Mouse (Mus musculus): ENCODE data around the gene Ccne1. TPM values are rescaled to one million over a fixed set of nuclear protein-coding genes. Genes with fewer than 3 reads are reported as not detected.

The Ccne1 gene
- total and polyA plus RNA-seq, 3 experiments, result 15.9 to 50.9 (median 26.6) TPM

DNA sequence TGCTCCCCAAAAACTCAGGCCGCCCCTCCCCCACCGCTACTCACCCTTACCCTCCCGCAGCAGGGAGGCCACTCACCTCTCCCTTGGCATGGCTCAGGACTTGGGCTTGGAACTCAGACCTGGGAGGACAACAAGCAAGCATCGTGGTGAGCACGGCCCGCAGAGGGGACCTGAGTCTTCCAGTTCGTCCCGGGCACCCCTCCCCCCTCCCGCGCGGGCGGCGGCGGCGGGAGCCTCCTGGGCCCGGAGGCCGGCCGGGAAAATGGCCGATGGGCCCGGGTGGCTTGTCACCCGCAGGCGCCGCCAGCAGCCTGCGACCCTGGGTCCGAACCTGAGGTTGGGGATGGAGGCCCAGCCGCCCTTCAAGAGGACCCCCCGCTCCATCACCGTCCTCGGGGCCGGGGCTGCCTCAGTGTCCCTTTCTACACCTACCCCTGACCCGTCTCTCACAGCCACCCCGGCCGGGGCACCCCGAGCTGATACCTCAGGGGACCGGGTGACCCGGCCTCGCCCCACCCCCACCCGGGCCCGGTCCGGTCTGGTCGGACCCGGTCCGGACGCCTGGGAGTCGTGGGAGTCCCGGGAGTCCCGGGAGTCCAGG, 523 bp downstream of the Ccne1 start:
- no peak for TF ChIP-seq TAL1 (conservative IDR thresholded peaks at IDR 0.05; ENCODE audit: low read depth, low read length)
- TF ChIP-seq CTCF (IDR thresholded peaks at IDR 0.05; ENCODE audit: low read depth, low read length), result no peak
- TF ChIP-seq POLR2AphosphoS5 (IDR thresholded peaks at IDR 0.05; ENCODE audit: insufficient replicate concordance, low read depth, low read length), result no peak
- no peak for TF ChIP-seq GATA2 (IDR thresholded peaks at IDR 0.05; ENCODE audit: borderline replicate concordance, low read depth, low read length)
- TF ChIP-seq GATA1 (IDR thresholded peaks at IDR 0.05; ENCODE audit: borderline replicate concordance, low read length), result no peak
- H3K9me3 ChIP-seq (replicated peaks), result no peaks in the 10 kb centered on the region
- peak overlapping the region; percentile 90 for H3K4me3 ChIP-seq (ENCODE audit: low read depth, low read length)
- no peak for ATAC-seq (ENCODE audit: extremely low read depth, insufficient number of reproducible peaks, low FRiP score, poor library complexity, severe bottlenecking)
- H3K36me3 ChIP-seq (replicated peaks), result peaks cover 36% of the 10 kb centered on the region
- peak; percentile 56 for DNase-seq (ENCODE audit: low spot score)
- H3K27me3 ChIP-seq (ENCODE audit: insufficient read depth, low read length), result 0 out of 2 replicates have a peak, but pooled peaks cover 4% of the 10 kb centered on the region
- peaks cover 41% of the 10 kb centered on the region for H3K4me1 ChIP-seq (ENCODE audit: insufficient read depth, low read depth, low read length)

DNA sequence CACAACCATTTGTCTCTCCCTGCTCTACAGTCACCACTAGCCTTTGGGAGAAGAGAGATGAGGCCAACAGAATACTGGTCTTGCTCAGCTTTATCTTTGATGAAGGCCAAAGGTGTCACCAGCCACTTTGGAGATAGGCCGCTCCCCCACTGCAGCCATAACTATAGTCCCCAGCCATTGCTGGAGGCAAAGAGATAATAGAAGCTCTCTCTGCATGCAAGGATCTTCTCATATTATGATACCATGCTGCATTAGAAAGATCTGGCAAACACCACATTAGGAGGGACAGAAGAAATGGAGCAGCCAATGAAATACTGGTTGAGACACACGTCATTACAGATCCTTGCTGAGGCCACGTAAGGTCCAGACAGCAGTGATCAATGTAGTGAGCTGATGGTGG, 2.0 kb downstream of the Ccne1 start:
- no peaks in the 10 kb centered on the region for H3K9me3 ChIP-seq (replicated peaks)
- DNase-seq (ENCODE audit: low spot score) (no peak), ATAC-seq (ENCODE audit: extremely low read depth, insufficient number of reproducible peaks, low FRiP score, poor library complexity, severe bottlenecking) (peak; percentile 41)
- no peaks in the 10 kb centered on the region for H3K27me3 ChIP-seq (ENCODE audit: insufficient read depth, low read length)
- no peak overlapping the region; the same call in 1 of the 2 replicates for H3K4me3 ChIP-seq (ENCODE audit: low read depth, low read length)
- TF ChIP-seq TAL1 (conservative IDR thresholded peaks at IDR 0.05; ENCODE audit: low read depth, low read length) (no peak; the same call in 1 of the 2 replicates), GATA1 (IDR thresholded peaks at IDR 0.05; ENCODE audit: borderline replicate concordance, low read length) (no peak), CTCF (IDR thresholded peaks at IDR 0.05; ENCODE audit: low read depth, low read length) (no peak), GATA2 (IDR thresholded peaks at IDR 0.05; ENCODE audit: borderline replicate concordance, low read depth, low read length) (no peak), POLR2AphosphoS5 (IDR thresholded peaks at IDR 0.05; ENCODE audit: insufficient replicate concordance, low read depth, low read length) (no peak)
- peaks cover 50% of the 10 kb centered on the region for H3K36me3 ChIP-seq (replicated peaks)
- H3K4me1 ChIP-seq (ENCODE audit: insufficient read depth, low read depth, low read length), result peaks cover 43% of the 10 kb centered on the region

DNA sequence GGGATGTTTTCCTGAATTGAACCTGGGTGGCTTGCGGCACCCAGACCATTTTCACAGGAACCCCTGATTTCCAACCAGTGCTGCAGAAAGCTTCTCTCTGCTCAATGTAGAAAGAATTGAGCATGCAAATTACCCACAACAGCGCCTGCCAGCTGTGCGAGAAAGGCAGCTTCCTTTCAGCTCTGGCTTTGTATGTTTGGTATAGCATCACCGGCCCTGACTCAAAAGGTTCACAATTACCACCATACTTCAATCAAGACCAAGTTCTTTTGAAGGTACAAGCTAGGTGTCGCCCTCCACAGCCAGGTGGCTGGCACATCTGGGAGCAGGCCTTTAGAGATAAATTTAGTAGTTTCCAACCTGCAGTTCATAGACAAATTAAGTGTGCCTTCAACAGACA, 3.2 kb downstream of the Ccne1 start:
- Histone ChIP-seq H3K36me3 (replicated peaks) (peaks cover 63% of the 10 kb centered on the region), H3K4me1 (ENCODE audit: insufficient read depth, low read depth, low read length) (peaks cover 43% of the 10 kb centered on the region), H3K4me3 (ENCODE audit: low read depth, low read length) (no peak overlapping the region), H3K27me3 (ENCODE audit: insufficient read depth, low read length) (no peaks in the 10 kb centered on the region), H3K9me3 (replicated peaks) (no peaks in the 10 kb centered on the region)
- ATAC-seq (ENCODE audit: extremely low read depth, insufficient number of reproducible peaks, low FRiP score, poor library complexity, severe bottlenecking) (no peak), DNase-seq (ENCODE audit: low spot score) (no peak)
- TF ChIP-seq POLR2AphosphoS5 (IDR thresholded peaks at IDR 0.05; ENCODE audit: insufficient replicate concordance, low read depth, low read length) (no peak), TAL1 (conservative IDR thresholded peaks at IDR 0.05; ENCODE audit: low read depth, low read length) (no peak), GATA2 (IDR thresholded peaks at IDR 0.05; ENCODE audit: borderline replicate concordance, low read depth, low read length) (no peak), CTCF (IDR thresholded peaks at IDR 0.05; ENCODE audit: low read depth, low read length) (no peak), GATA1 (IDR thresholded peaks at IDR 0.05; ENCODE audit: borderline replicate concordance, low read length) (no peak)

DNA sequence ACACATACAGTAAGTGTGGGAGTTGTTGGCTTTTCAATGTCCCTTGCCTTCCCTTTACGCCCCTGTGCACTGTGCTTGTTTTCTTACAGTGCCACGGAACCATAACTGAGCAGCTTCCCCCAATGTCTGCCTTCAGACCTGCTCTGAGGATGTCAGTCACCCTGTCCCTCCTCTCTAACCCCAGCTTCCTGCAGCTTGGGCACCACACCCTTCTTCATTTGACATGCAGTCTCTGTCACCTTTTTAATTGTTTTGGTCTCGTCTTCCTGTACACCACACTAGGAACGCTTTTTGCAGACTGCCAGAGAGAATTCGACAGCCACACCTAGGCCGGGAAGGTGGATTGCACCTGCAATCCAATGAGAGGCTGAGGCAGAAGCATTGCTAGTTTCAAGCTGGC, 13.0 kb downstream of the Ccne1 start:
- ATAC-seq (ENCODE audit: extremely low read depth, insufficient number of reproducible peaks, low FRiP score, poor library complexity, severe bottlenecking) (no peak), DNase-seq (ENCODE audit: low spot score) (no peak)

DNA sequence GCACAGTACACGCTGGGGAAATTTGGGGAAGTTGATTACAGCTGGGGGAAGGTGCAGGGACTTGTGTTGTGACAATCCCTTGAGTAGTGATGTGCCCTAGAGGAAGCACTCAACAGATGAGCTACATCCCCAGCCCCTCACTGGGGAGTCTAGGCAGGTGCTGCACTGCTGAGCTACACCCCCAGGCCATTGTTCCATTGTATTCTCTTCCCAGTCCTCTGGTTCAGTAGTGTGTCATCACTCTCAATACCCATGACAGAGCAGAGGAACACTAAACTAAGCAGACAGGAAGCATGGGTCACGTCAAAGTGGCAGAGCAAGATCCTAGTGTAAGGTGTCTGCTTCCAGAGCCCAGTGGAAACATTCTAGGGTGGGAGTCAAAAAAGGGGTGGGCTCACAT, 14.2 kb downstream of the Ccne1 start:
- DNase-seq (ENCODE audit: low spot score) (no peak), ATAC-seq (ENCODE audit: extremely low read depth, insufficient number of reproducible peaks, low FRiP score, poor library complexity, severe bottlenecking) (peak; percentile 17; the same call in 1 of the 2 replicates)
- peaks cover 25% of the 10 kb centered on the region for H3K4me1 ChIP-seq (ENCODE audit: insufficient read depth, low read depth, low read length)

More for the DNA sequence above, 13.0 kb downstream of the Ccne1 start:
- Histone ChIP-seq H3K9me3 (replicated peaks) (no peaks in the 10 kb centered on the region), H3K4me1 (ENCODE audit: insufficient read depth, low read depth, low read length) (peaks cover 16% of the 10 kb centered on the region), H3K4me3 (ENCODE audit: low read depth, low read length) (no peak overlapping the region), H3K36me3 (replicated peaks) (peaks cover 30% of the 10 kb centered on the region), H3K27me3 (ENCODE audit: insufficient read depth, low read length) (0 out of 2 replicates have a peak, but pooled peaks cover 2% of the 10 kb centered on the region)
- TF ChIP-seq GATA1 (IDR thresholded peaks at IDR 0.05; ENCODE audit: borderline replicate concordance, low read length), result no peak
- no peak for TF ChIP-seq TAL1 (conservative IDR thresholded peaks at IDR 0.05; ENCODE audit: low read depth, low read length)
- TF ChIP-seq CTCF (IDR thresholded peaks at IDR 0.05; ENCODE audit: low read depth, low read length), result no peak
- no peak for TF ChIP-seq POLR2AphosphoS5 (IDR thresholded peaks at IDR 0.05; ENCODE audit: insufficient replicate concordance, low read depth, low read length)
- no peak for TF ChIP-seq GATA2 (IDR thresholded peaks at IDR 0.05; ENCODE audit: borderline replicate concordance, low read depth, low read length)

DNA sequence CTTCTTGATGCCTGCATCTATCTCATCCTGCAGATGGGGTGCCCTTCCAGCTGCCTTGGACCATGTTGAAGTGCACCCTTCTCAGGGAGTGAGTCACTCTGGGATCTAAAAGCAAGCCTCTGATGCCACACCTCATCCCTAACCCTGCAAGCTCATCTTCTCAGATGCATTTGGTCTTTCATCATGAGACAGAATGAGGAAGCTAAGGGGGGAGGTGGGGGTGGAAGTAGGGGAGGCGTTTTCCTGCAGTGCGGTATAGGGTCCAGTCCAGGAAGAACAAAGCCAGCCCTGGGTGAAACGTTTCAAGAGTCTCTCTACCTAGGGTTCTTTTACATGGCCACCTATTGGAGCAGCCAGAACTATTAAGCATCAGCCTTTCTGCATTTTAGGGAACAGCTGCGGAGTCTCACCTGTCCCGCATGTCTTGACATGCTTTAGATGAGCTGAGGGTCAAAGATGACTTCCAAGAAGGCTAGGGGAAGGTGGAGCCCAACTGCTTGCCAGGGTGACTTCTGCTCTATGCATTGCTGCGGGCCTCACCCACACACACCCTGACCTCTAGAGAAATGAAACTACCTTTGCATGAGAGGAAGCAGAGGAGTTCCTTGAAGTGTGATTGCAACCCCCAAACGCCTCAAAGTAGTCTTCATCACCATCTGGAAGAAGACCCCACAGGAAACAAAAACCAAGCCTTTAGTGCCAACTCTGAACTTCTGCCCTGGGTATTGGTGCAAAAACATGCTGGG, 17.2 kb downstream of the Ccne1 start:
- H3K4me1 ChIP-seq (ENCODE audit: insufficient read depth, low read depth, low read length), result peaks cover 43% of the 10 kb centered on the region
- TF ChIP-seq POLR2AphosphoS5 (IDR thresholded peaks at IDR 0.05; ENCODE audit: insufficient replicate concordance, low read depth, low read length), result no peak
- TF ChIP-seq TAL1 (conservative IDR thresholded peaks at IDR 0.05; ENCODE audit: low read depth, low read length), result no peak
- no peak for TF ChIP-seq GATA2 (IDR thresholded peaks at IDR 0.05; ENCODE audit: borderline replicate concordance, low read depth, low read length)
- no peak for TF ChIP-seq GATA1 (IDR thresholded peaks at IDR 0.05; ENCODE audit: borderline replicate concordance, low read length)
- TF ChIP-seq CTCF (IDR thresholded peaks at IDR 0.05; ENCODE audit: low read depth, low read length), result no peak
- no peak for ATAC-seq (ENCODE audit: extremely low read depth, insufficient number of reproducible peaks, low FRiP score, poor library complexity, severe bottlenecking)
- DNase-seq (ENCODE audit: low spot score), result no peak
- H3K9me3 ChIP-seq (replicated peaks), result no peaks in the 10 kb centered on the region
- H3K27me3 ChIP-seq (ENCODE audit: insufficient read depth, low read length), result 0 out of 2 replicates have a peak, but pooled peaks cover 4% of the 10 kb centered on the region
- no peak overlapping the region for H3K4me3 ChIP-seq (ENCODE audit: low read depth, low read length)
- no peaks in the 10 kb centered on the region for H3K36me3 ChIP-seq (replicated peaks)

More for the DNA sequence above, 14.2 kb downstream of the Ccne1 start:
- H3K9me3 ChIP-seq (replicated peaks), result no peaks in the 10 kb centered on the region
- H3K4me3 ChIP-seq (ENCODE audit: low read depth, low read length), result no peak overlapping the region
- H3K27me3 ChIP-seq (ENCODE audit: insufficient read depth, low read length), result 0 out of 2 replicates have a peak, but pooled peaks cover 2% of the 10 kb centered on the region
- no peak for TF ChIP-seq TAL1 (conservative IDR thresholded peaks at IDR 0.05; ENCODE audit: low read depth, low read length)
- TF ChIP-seq POLR2AphosphoS5 (IDR thresholded peaks at IDR 0.05; ENCODE audit: insufficient replicate concordance, low read depth, low read length), result no peak
- TF ChIP-seq GATA2 (IDR thresholded peaks at IDR 0.05; ENCODE audit: borderline replicate concordance, low read depth, low read length), result no peak
- TF ChIP-seq CTCF (IDR thresholded peaks at IDR 0.05; ENCODE audit: low read depth, low read length), result no peak
- no peak for TF ChIP-seq GATA1 (IDR thresholded peaks at IDR 0.05; ENCODE audit: borderline replicate concordance, low read length)
- H3K36me3 ChIP-seq (replicated peaks), result peaks cover 17% of the 10 kb centered on the region

Measured in G1E (cell line).